Mouse (Mus musculus): ENCODE data around the gene Cadm4. TPM values are rescaled to one million over a fixed set of nuclear protein-coding genes. Genes with fewer than 3 reads are reported as not detected.

Cadm4 gene
- polyA plus RNA-seq, 1 experiment from 2014 or later, result 12.6 TPM

DNA sequence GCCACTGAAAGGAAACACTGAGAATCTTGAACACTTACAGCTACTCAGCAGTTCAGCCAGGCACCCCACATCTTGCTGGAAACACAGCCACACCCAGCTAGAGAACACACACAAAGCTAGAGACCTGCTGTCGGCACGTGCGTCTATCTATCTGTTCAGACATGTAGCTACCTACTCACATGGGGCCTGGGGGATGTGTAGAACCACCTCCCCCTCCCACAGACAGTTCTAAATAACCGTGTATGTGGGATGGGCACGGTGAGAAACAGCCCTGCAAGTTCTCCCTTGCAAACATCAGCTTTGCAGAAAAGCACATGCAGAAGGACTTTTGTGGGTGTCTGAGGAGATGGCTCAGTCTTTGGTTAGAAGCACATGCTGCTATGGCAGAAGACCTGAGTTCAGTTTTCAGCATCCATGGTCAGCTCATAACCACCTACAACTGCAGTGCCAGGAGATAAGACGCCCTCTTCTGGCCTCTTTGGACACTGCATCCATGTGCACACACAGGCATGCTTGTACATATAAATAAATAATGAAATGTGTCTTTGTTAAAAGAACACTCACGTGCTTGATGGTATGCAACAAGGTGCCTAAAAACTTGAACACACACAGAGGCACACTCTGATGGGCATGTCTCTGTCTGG is 35.0 kb upstream of the Cadm4 start:
- ATAC-seq (ENCODE audit: low FRiP score) (no peak), DNase-seq (ENCODE audit: low spot score) (no peak)
- Histone ChIP-seq H3K9ac (ENCODE audit: low read depth, low read length) (no peak overlapping the region), H3K4me3 (ENCODE audit: low read depth, low read length) (no peak overlapping the region), H3K27me3 (ENCODE audit: control insufficient read depth, insufficient read depth, low read length) (no peaks in the 10 kb centered on the region), H3K4me2 (replicated peaks; ENCODE audit: low read depth, low read length) (no peak overlapping the region), H3K9me3 (ENCODE audit: control insufficient read depth, low read length) (no peaks in the 10 kb centered on the region), H3K27ac (ENCODE audit: low read depth, low read length) (no peak overlapping the region), H3K36me3 (ENCODE audit: control insufficient read depth, insufficient read depth, low read length) (no peaks in the 10 kb centered on the region), H3K4me1 (replicated peaks; ENCODE audit: control insufficient read depth, insufficient read depth, low read length) (no peaks in the 10 kb centered on the region)
- WGBS, result 81% methylated on average over 7 of the region's 7 CpGs

DNA sequence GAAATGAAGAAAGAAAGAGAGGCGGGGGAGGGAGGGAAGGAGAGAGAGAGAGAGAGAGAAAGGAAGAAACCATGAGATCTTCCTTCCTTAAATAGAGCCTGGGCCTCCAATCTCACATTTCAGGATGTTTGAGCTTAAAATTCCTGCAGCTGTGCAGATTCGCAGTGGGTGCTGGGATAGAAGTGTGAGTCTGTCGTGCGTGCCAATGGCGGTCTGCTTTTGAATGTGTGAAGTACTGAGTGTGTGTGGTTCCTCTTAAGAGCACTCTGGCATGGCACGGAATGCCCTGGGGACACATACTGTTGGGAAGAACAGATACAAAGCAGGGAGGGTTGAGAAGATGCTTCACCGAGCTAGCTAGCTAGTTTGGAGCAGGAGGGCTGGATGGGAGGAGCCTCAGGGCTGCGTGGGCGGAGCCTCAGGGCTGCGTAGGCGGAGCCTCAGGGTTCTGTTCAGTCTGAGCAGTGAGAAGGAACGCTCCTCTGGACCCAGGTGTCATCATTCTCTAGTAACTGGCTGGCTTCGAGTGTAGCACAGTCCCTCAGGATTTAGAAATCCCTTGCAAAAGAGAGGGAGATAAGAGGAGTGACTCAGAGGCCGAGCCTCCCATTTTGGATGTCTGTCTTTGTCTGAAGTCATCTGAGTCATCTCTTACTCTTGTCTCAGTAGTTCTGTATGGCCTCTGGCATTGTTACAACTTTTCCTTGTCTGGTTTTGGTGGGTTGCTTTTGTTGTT is 32.9 kb upstream of the Cadm4 start:
- ATAC-seq (ENCODE audit: low FRiP score), result no peak
- Histone ChIP-seq H3K36me3 (ENCODE audit: control insufficient read depth, insufficient read depth, low read length) (no peaks in the 10 kb centered on the region), H3K9me3 (ENCODE audit: control insufficient read depth, low read length) (no peaks in the 10 kb centered on the region), H3K4me2 (replicated peaks; ENCODE audit: low read depth, low read length) (no peak overlapping the region), H3K27ac (ENCODE audit: low read depth, low read length) (no peak overlapping the region), H3K4me3 (ENCODE audit: low read depth, low read length) (no peak overlapping the region), H3K9ac (ENCODE audit: low read depth, low read length) (no peak overlapping the region), H3K27me3 (ENCODE audit: control insufficient read depth, insufficient read depth, low read length) (no peaks in the 10 kb centered on the region), H3K4me1 (replicated peaks; ENCODE audit: control insufficient read depth, insufficient read depth, low read length) (no peaks in the 10 kb centered on the region)
- peak; percentile 11 for DNase-seq (ENCODE audit: low spot score)
- WGBS, result 60% methylated on average over 14 of the region's 14 CpGs

DNA sequence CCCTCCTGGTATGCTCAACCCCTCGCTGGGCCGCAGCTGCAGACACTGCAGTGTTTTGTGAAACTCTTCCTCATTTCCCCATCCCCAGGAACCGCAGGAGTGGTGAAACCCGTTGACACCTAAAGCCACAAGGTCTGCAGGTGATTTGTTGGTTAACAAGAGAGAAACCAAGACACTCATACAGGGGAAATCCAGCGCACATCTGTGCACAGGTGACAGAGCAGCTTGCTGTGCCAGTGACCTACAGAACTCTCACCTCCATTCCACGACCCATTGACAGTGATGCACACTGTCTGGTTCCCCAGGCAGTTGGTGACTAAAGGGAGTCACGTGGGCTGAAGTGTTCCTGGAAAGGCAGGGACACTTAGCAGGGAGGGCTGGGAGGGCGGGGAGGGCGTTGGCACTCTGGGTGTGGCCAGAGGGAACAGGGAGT is 31.2 kb upstream of the Cadm4 start:
- Histone ChIP-seq H3K4me3 (ENCODE audit: low read depth, low read length) (no peak overlapping the region), H3K9me3 (ENCODE audit: control insufficient read depth, low read length) (no peaks in the 10 kb centered on the region), H3K27me3 (ENCODE audit: control insufficient read depth, insufficient read depth, low read length) (no peaks in the 10 kb centered on the region), H3K27ac (ENCODE audit: low read depth, low read length) (no peak overlapping the region), H3K4me2 (replicated peaks; ENCODE audit: low read depth, low read length) (no peak overlapping the region), H3K4me1 (replicated peaks; ENCODE audit: control insufficient read depth, insufficient read depth, low read length) (no peaks in the 10 kb centered on the region), H3K9ac (ENCODE audit: low read depth, low read length) (no peak overlapping the region), H3K36me3 (ENCODE audit: control insufficient read depth, insufficient read depth, low read length) (no peaks in the 10 kb centered on the region)
- ATAC-seq (ENCODE audit: low FRiP score) (no peak), DNase-seq (ENCODE audit: low spot score) (no peak)
- WGBS, result 66% methylated on average over 9 of the region's 9 CpGs

DNA sequence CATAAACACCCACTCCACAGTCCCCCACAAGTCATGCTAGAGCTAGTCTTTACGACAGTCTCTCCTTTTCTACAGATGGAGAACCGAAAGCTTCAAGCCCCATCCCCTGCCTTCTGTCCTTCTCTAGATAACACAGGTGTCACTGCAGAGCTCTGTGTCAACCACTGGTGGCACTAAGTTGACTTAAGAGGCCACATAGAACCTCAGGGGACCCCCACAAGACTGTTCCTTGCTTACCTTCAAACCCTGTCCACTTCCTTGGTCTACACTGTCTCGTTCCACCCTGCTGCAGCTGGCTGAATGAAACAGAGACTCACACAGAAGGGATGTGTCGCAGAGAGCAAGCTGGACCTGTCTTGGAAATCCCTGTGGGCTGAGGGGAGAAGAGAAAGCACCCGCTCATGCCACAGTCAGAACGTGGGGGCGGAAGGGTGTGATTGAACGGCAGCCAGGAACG is 29.9 kb upstream of the Cadm4 start, which contains the start of gene Irgc1:
Irgc1 (minus strand) TSS at position 443 of the 457 bp plus-strand sequence.
- H3K4me3 ChIP-seq (ENCODE audit: low read depth, low read length), result no peak within 1 kb of the TSS
- H3K4me1 ChIP-seq (replicated peaks; ENCODE audit: control insufficient read depth, insufficient read depth, low read length), result no peaks in the 10 kb centered on the region

DNA sequence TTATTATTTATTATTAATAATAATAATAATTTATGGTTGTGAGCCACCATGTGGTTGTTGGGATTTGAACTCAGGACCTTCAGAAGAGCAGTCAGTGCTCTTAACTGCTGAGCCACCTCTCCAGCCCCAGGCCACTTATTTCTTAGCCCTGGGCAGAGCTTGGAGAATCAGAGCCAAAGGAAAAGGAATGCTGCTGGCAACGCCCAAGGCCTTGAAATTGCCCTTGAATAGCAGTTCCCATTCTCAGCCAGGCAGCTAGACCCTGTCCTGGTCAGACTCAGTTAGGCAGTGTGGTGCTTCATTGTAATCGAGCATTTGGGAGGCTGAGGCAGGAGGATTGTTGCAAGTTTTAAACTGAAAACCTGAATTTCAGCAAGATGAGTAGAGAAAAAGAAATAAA is 27.6 kb upstream of the Cadm4 start:
- WGBS, result 75% methylated on average over 2 of the region's 2 CpGs
- ATAC-seq (ENCODE audit: low FRiP score) (no peak), DNase-seq (ENCODE audit: low spot score) (no peak)

More for the DNA sequence above, 29.9 kb upstream of the Cadm4 start, which contains the start of gene Irgc1:
- Histone ChIP-seq H3K36me3 (ENCODE audit: control insufficient read depth, insufficient read depth, low read length) (no peaks in the 10 kb centered on the region), H3K9ac (ENCODE audit: low read depth, low read length) (no peak within 1 kb of the TSS), H3K9me3 (ENCODE audit: control insufficient read depth, low read length) (no peaks in the 10 kb centered on the region), H3K27me3 (ENCODE audit: control insufficient read depth, insufficient read depth, low read length) (no peaks in the 10 kb centered on the region), H3K4me2 (replicated peaks; ENCODE audit: low read depth, low read length) (no peak within 1 kb of the TSS), H3K27ac (ENCODE audit: low read depth, low read length) (no peak within 1 kb of the TSS)
- no peak for DNase-seq (ENCODE audit: low spot score)
- 81% methylated on average over 9 of the region's 9 CpGs for WGBS
- no peak for ATAC-seq (ENCODE audit: low FRiP score)

DNA sequence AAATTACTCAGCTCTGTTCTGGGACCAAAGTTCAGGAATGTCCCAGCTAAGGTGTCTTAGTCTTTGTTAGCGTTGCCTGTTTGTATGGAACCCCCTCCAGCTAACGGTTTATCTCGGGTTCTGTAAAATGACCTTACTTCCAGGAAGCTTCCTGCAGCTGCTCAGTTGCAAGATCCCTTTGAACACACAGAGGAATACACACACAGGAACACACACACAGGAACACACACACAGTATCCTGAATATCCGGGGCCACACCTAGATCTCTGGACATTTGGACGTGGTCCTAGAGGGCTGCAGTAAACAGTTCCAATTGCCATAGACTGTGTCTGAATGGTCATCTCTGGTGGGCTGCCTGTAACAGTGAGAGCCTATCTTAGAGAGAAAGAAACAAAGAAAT is 26.1 kb upstream of the Cadm4 start:
- Histone ChIP-seq H3K9ac (ENCODE audit: low read depth, low read length) (no peak overlapping the region), H3K27ac (ENCODE audit: low read depth, low read length) (no peak overlapping the region), H3K4me3 (ENCODE audit: low read depth, low read length) (no peak overlapping the region), H3K27me3 (ENCODE audit: control insufficient read depth, insufficient read depth, low read length) (no peaks in the 10 kb centered on the region), H3K9me3 (ENCODE audit: control insufficient read depth, low read length) (no peaks in the 10 kb centered on the region), H3K4me2 (replicated peaks; ENCODE audit: low read depth, low read length) (no peak overlapping the region), H3K36me3 (ENCODE audit: control insufficient read depth, insufficient read depth, low read length) (no peaks in the 10 kb centered on the region), H3K4me1 (replicated peaks; ENCODE audit: control insufficient read depth, insufficient read depth, low read length) (no peaks in the 10 kb centered on the region)
- no peak for DNase-seq (ENCODE audit: low spot score)
- no peak for ATAC-seq (ENCODE audit: low FRiP score)
- 88% methylated on average over 5 of the region's 5 CpGs for WGBS

More for the DNA sequence above, 27.6 kb upstream of the Cadm4 start:
- Histone ChIP-seq H3K4me1 (replicated peaks; ENCODE audit: control insufficient read depth, insufficient read depth, low read length) (no peaks in the 10 kb centered on the region), H3K4me3 (ENCODE audit: low read depth, low read length) (no peak overlapping the region), H3K27ac (ENCODE audit: low read depth, low read length) (no peak overlapping the region), H3K9me3 (ENCODE audit: control insufficient read depth, low read length) (no peaks in the 10 kb centered on the region), H3K4me2 (replicated peaks; ENCODE audit: low read depth, low read length) (no peak overlapping the region), H3K36me3 (ENCODE audit: control insufficient read depth, insufficient read depth, low read length) (no peaks in the 10 kb centered on the region), H3K27me3 (ENCODE audit: control insufficient read depth, insufficient read depth, low read length) (no peaks in the 10 kb centered on the region), H3K9ac (ENCODE audit: low read depth, low read length) (no peak overlapping the region)

DNA sequence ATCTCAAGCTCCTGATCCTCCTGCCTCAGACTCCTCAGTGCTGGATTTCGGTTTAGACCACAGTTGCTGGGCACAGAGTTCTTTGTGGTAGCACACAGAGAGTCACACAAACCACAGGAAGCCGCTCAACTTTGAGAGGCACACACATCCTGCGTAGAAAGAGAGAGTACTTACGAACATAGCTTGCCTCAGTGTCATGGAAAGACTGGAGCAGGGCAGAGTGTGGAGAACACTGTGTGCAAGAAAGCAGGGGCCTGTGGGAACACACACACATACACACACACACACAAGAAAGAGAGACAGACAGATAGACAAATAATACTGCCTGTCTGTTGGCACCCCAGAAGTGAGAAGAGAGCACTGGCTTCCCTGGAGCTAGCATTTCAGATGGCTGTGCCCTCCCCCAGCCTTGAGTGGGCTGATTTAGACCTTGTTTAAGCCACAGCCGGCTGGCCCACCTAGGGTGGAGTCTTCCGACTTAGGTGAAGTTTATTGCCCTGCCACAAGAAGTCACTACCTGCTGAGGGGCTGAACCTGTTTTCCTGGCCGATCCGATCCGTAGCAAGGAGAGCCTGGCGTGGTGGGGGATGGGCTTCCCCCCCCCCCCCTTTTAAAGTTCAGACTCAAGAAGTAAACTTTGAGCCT is 24.0 kb upstream of the Cadm4 start:
- Histone ChIP-seq H3K36me3 (ENCODE audit: control insufficient read depth, insufficient read depth, low read length) (no peaks in the 10 kb centered on the region), H3K9me3 (ENCODE audit: control insufficient read depth, low read length) (no peaks in the 10 kb centered on the region), H3K4me1 (replicated peaks; ENCODE audit: control insufficient read depth, insufficient read depth, low read length) (no peaks in the 10 kb centered on the region; the same call in 1 of the 2 replicates), H3K27ac (ENCODE audit: low read depth, low read length) (no peak overlapping the region), H3K4me3 (ENCODE audit: low read depth, low read length) (no peak overlapping the region), H3K9ac (ENCODE audit: low read depth, low read length) (no peak overlapping the region), H3K4me2 (replicated peaks; ENCODE audit: low read depth, low read length) (no peak overlapping the region), H3K27me3 (ENCODE audit: control insufficient read depth, insufficient read depth, low read length) (no peaks in the 10 kb centered on the region)
- no peak for DNase-seq (ENCODE audit: low spot score)
- ATAC-seq (ENCODE audit: low FRiP score), result no peak
- 71% methylated on average over 10 of the region's 10 CpGs for WGBS

DNA sequence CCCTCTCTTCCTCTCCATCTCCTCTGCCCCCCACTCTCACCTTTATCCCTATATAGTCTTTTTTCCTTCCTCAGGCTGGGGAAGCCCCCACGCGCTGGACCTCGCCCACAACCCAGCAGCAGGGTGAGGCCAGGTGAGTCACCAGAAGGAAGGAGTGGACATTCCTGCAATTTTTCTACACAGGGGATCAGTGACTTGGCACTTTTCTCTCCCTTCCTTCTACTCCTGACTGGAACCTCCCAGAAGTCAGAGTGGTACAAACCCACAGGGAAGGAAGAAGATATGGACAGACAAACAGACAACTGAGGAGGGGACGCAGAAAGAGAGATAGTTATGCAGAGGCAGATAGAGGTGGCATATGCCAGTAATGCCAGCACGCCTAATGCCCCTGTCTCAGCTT is 22.4 kb upstream of the Cadm4 start:
- Histone ChIP-seq H3K27ac (ENCODE audit: low read depth, low read length) (no peak overlapping the region), H3K4me2 (replicated peaks; ENCODE audit: low read depth, low read length) (no peak overlapping the region), H3K9me3 (ENCODE audit: control insufficient read depth, low read length) (no peaks in the 10 kb centered on the region), H3K9ac (ENCODE audit: low read depth, low read length) (no peak overlapping the region), H3K4me3 (ENCODE audit: low read depth, low read length) (no peak overlapping the region), H3K27me3 (ENCODE audit: control insufficient read depth, insufficient read depth, low read length) (no peaks in the 10 kb centered on the region), H3K4me1 (replicated peaks; ENCODE audit: control insufficient read depth, insufficient read depth, low read length) (peaks cover 2% of the 10 kb centered on the region; the same call in 1 of the 2 replicates), H3K36me3 (ENCODE audit: control insufficient read depth, insufficient read depth, low read length) (no peaks in the 10 kb centered on the region)
- 87% methylated on average over 5 of the region's 5 CpGs for WGBS
- ATAC-seq (ENCODE audit: low FRiP score) (no peak), DNase-seq (ENCODE audit: low spot score) (no peak)
